Mouse (Mus musculus): ENCODE measurements around the gene Prkra.

DNA sequence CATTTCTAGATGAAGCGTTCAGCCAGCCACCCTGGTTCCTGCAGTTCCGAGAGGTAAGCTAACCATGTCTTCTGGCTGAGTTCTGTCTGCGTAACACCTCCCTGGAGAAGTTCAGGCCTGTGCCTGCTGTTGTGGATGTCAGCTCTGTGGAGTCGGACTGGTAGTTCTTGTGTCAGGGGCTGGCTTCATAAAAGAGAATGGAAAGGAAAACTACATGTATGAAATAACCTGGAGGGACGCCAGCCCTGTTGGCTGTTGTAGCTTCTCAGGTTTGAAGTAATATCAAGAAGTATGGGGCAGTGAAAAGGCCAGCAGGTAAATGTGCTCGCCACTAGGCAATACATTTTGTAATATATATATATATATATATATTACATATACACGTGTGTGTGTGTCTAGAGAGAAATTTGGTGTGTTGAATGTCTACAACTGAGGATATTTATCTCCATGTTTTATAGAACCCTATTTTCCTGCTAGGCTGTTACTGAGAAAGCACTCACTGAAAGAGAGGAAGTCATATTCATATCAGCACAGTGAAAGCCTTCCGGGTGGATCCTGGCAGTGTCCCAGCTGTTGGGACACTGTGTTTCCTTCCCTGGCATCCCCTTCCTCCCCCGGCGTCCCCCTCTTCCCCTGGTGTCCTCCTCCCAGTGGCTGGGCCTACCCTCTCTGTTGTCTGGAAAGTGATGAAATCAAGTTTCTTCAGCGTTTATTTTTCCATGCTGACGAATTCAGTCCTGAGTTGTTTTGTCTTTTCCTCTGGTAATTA lies 42.8 kb upstream of the Prkra start:
- TF ChIP-seq CTCF (IDR thresholded peaks at IDR 0.05; ENCODE audit: borderline replicate concordance, insufficient read depth, low read depth, low read length) (no peak), POLR2A (IDR thresholded peaks at IDR 0.05; ENCODE audit: borderline replicate concordance, insufficient read depth, low read length) (no peak)

All from cerebellum, adult 2 months (tissue).